Comparison of ENCODE assay signal across 27 mouse cellular contexts in the genomic region with DNA sequence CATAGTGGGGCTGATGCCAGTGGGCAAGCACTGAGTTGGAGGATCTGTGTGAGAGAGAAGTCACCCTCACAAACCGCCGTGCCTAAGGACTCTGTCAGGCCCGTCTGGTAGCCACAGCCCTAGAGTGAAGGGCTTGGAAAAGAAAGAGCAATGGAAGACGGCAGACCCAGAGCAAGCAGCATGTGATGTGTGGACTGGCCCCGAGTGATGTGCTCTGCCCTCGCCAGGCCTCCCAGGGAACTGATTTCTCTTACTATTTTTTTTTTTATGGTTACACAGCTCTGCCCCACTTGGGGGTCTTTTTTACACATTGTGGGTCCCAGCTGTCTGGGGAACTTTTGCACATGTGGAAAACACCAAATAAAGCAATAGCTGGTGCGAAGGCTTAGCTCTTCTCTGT. TPM values are rescaled to one million over a fixed set of nuclear protein-coding genes. Genes with fewer than 3 reads are reported as not detected.
"Had no signal": no experiment of that assay in that cellular context is flagged by ENCODE, and none has a peak within 500 bp of the region (broad histone marks: within the 10 kb centered on the region; RNA-seq: fewer than 3 reads in every experiment).

No protein-coding gene starts in this region.

- H3K9me3 ChIP-seq: limb, embryonic 10.5 days; limb, embryonic 13.5 days; liver, embryonic 12.5 days; liver, embryonic 15.5 days; lung, embryonic 15.5 days; midbrain, embryonic 12.5 days; midbrain, embryonic 15.5 days had no signal

- H3K36me3 ChIP-seq: liver, embryonic 12.5 days; liver, embryonic 15.5 days; lung, embryonic 15.5 days; midbrain, embryonic 12.5 days; midbrain, embryonic 15.5 days had no signal

- H3K4me1 ChIP-seq: limb, embryonic 10.5 days; limb, embryonic 13.5 days; liver, embryonic 12.5 days; liver, embryonic 15.5 days; lung, embryonic 15.5 days; midbrain, embryonic 12.5 days; midbrain, embryonic 15.5 days had no signal

- H3K27ac ChIP-seq: kidney, postnatal 0 days; layer of hippocampus, adult 2 months; limb, embryonic 10.5 days; limb, embryonic 13.5 days; liver, embryonic 12.5 days; liver, embryonic 15.5 days; lung, embryonic 15.5 days; midbrain, embryonic 12.5 days; midbrain, embryonic 15.5 days had no signal

- ATAC-seq: liver, embryonic 12.5 days; midbrain, embryonic 15.5 days had no signal

- H3K27me3 ChIP-seq: limb, embryonic 13.5 days; liver, embryonic 15.5 days; lung, embryonic 15.5 days; midbrain, embryonic 12.5 days; midbrain, embryonic 15.5 days had no signal

- H3K4me3 ChIP-seq: layer of hippocampus, adult 2 months; limb, embryonic 10.5 days; limb, embryonic 13.5 days; liver, embryonic 12.5 days; liver, embryonic 15.5 days; lung, embryonic 15.5 days; midbrain, embryonic 12.5 days; midbrain, embryonic 15.5 days had no signal

- DNase-seq: kidney, adult 2 months; kidney, postnatal 25 days; layer of hippocampus, adult 9-11 months; liver; lung, adult 18-20 months; lung, postnatal 10 days; lung, postnatal 4 days; thymus, adult 2 months; thymus, postnatal 14 days; thymus, postnatal 4 days had no signal

- H3K9ac ChIP-seq: limb, embryonic 13.5 days; liver, embryonic 12.5 days; liver, embryonic 15.5 days; lung, embryonic 15.5 days; midbrain, embryonic 12.5 days; midbrain, embryonic 15.5 days had no signal

- H3K4me2 ChIP-seq: limb, embryonic 13.5 days; liver, embryonic 12.5 days; liver, embryonic 15.5 days; lung, embryonic 15.5 days; midbrain, embryonic 12.5 days; midbrain, embryonic 15.5 days had no signal

RNA-seq across cellular contexts. Expression of a gene that starts 9.7 kb away (rescaled TPM):
- total RNA-seq: megakaryocyte-erythroid progenitor cell, adult 5-6 weeks; monocyte, adult 5-6 weeks had no signal
- polyA plus RNA-seq: kidney, embryonic 14.5 days; kidney, postnatal 0 days; large intestine, adult 2 months; limb, embryonic 13.5 days; liver, embryonic 12.5 days; liver, embryonic 15.5 days; lung, embryonic 15.5 days; midbrain, embryonic 12.5 days; neural tube, embryonic 11.5 days; spleen, adult 2 months; stomach, embryonic 16.5 days had no signal

RNA-seq across cellular contexts. Expression of a gene that starts 28.4 kb away (rescaled TPM):
- total RNA-seq: megakaryocyte progenitor cell, adult 5-6 weeks; megakaryocyte-erythroid progenitor cell, adult 5-6 weeks; monocyte, adult 5-6 weeks had no signal

RNA-seq across cellular contexts. Expression of a gene that starts 46.2 kb away (rescaled TPM):
- total RNA-seq: megakaryocyte-erythroid progenitor cell, adult 5-6 weeks; monocyte, adult 5-6 weeks had no signal
